Mouse (Mus musculus) induced T-regulatory cell, adult 2 months (primary cell): ENCODE measurements around the gene Slc25a19.

ENCODE experiments used
- DNase-seq: peaks from one replicate; pipeline ENCODE4 v3.0.0-alpha.2; 2012; ENCODE audit warnings: low read depth

The Slc25a19 gene

GRCm38 (mm10) chr11:115618732-115619516, 9.2 kb downstream of the Slc25a19 start:
- no peak for DNase-seq

- DNase-seq, result no peak
Observed at GRCm38 (mm10) chr11:115618001-115618400, 10.1 kb downstream of the Slc25a19 start.

- no peak for DNase-seq
Observed at GRCm38 (mm10) chr11:115616893-115617292, 11.2 kb downstream of the Slc25a19 start.

- DNase-seq, result no peak
Observed at GRCm38 (mm10) chr11:115616371-115616770, 11.7 kb downstream of the Slc25a19 start.

GRCm38 (mm10) chr11:115615875-115616274, 12.2 kb downstream of the Slc25a19 start:
- no peak for DNase-seq

- no peak for DNase-seq
Observed at GRCm38 (mm10) chr11:115615108-115615825, 12.8 kb downstream of the Slc25a19 start.

- DNase-seq, result no peak
Observed at GRCm38 (mm10) chr11:115614346-115615107, 13.6 kb downstream of the Slc25a19 start.

- no peak for DNase-seq
Observed at GRCm38 (mm10) chr11:115613138-115613945, 14.8 kb downstream of the Slc25a19 start.

GRCm38 (mm10) chr11:115612410-115613137, 15.5 kb downstream of the Slc25a19 start, which contains the start of gene Mif4gd:
TSS of gene Mif4gd (minus strand) at chr11:115612969.
- peak; percentile 97 for DNase-seq

GRCm38 (mm10) chr11:115612059-115612409, 16.1 kb downstream of the Slc25a19 start:
- DNase-seq, result no peak

GRCm38 (mm10) chr11:115611173-115611572, 16.9 kb downstream of the Slc25a19 start:
- no peak for DNase-seq

GRCm38 (mm10) chr11:115609576-115609975, 18.5 kb downstream of the Slc25a19 start:
- no peak for DNase-seq

GRCm38 (mm10) chr11:115608421-115609399, 19.4 kb downstream of the Slc25a19 start:
- DNase-seq, result no peak

- DNase-seq, result no peak
Observed at GRCm38 (mm10) chr11:115606733-115607132, 21.4 kb downstream of the Slc25a19 start.

GRCm38 (mm10) chr11:115604304-115604696, 23.8 kb downstream of the Slc25a19 start:
- DNase-seq, result peak; percentile 49

GRCm38 (mm10) chr11:115603476-115604303, 24.4 kb downstream of the Slc25a19 start, which contains the start of the genes Mrps7 and Gga3:
TSS of gene Mrps7 (plus strand) at chr11:115603925.
TSS of gene Gga3 (minus strand) at chr11:115604051.
- DNase-seq, result peak; percentile 96

- DNase-seq, result no peak
Observed at GRCm38 (mm10) chr11:115603128-115603475, 25.0 kb downstream of the Slc25a19 start.

- DNase-seq, result no peak
Observed at GRCm38 (mm10) chr11:115601174-115601573, 26.9 kb downstream of the Slc25a19 start.

- no peak for DNase-seq
Observed at GRCm38 (mm10) chr11:115600743-115601142, 27.4 kb downstream of the Slc25a19 start.
